Mouse (Mus musculus): ENCODE measurements around the gene Csrnp3. TPM values are rescaled to one million over a fixed set of nuclear protein-coding genes. Genes with fewer than 3 reads are reported as not detected.

The Csrnp3 gene
- total and polyA plus RNA-seq, 3 experiments: 0.16 TPM; not detected in 2

DNA sequence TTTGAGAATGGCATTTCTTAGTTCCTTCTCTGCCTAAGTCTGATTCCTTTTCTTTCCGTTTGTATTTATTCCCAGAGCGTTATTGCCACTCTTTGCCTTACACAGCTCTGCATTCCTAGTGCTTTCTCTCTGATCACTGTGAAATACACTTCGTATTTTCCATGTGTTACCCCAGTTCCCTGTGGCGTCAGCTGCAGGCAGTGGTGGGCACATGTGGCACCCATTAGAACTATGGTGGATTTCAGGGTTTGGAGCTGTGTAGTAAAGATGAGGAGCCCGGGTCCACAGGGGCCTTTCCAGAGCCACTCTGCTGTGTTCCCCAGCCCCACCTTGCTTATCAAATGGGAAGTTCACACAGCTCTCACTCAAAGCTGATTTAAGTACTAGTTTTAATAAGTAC, 129.8 kb downstream of the Csrnp3 start:
- Histone ChIP-seq H3K4me3 (ENCODE audit: low read depth, low read length) (no peak overlapping the region), H3K27me3 (ENCODE audit: insufficient read depth, low read length) (no peaks in the 10 kb centered on the region), H3K4me1 (ENCODE audit: insufficient read depth, low read depth, low read length) (no peaks in the 10 kb centered on the region), H3K36me3 (replicated peaks) (no peaks in the 10 kb centered on the region), H3K9me3 (replicated peaks) (peaks cover 25% of the 10 kb centered on the region)
- ATAC-seq (ENCODE audit: extremely low read depth, insufficient number of reproducible peaks, low FRiP score, poor library complexity, severe bottlenecking) (no peak), DNase-seq (ENCODE audit: low spot score) (no peak)
- TF ChIP-seq GATA2 (IDR thresholded peaks at IDR 0.05; ENCODE audit: borderline replicate concordance, low read depth, low read length): no peak
- TF ChIP-seq TAL1 (conservative IDR thresholded peaks at IDR 0.05; ENCODE audit: low read depth, low read length): no peak
- TF ChIP-seq POLR2AphosphoS5 (IDR thresholded peaks at IDR 0.05; ENCODE audit: insufficient replicate concordance, low read depth, low read length): no peak

DNA sequence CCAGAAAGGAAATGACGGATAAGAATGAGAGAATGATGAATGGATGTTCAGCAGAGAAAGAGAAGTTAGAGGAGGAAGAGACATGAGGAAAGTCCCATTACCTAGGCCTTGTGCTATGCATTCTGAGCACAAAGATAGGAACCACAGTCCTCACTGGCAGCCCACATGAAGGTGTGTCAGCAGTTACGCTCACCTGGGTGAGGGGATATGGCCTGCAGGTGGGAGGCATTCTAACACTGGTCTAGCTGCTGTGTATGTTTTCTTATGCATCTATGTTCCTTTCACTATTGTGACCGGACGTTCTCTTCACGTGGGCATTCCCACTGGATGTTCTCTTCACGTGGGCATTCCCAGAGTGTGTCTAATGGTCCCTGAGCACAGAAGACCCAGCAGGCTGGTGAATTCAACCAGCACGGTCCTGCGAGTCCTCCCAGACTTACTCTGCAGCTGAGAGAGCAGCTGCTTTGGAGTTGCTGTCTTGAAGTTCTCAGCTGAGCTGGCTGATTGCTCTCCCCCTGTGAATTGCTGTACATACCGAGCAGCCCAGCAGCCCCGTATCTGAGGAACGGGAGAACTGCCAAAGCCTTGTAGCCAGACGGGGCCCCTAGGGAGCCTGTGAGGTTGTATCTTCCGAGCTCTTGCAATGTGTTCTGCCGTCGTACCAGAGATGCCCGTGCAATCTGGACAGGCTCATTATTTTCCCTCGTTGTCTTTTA, 133.9 kb downstream of the Csrnp3 start:
- Histone ChIP-seq H3K4me1 (ENCODE audit: insufficient read depth, low read depth, low read length) (no peaks in the 10 kb centered on the region), H3K27me3 (ENCODE audit: insufficient read depth, low read length) (no peaks in the 10 kb centered on the region), H3K36me3 (replicated peaks) (no peaks in the 10 kb centered on the region), H3K9me3 (replicated peaks) (peaks cover 27% of the 10 kb centered on the region), H3K4me3 (ENCODE audit: low read depth, low read length) (no peak overlapping the region)
- no peak for DNase-seq (ENCODE audit: low spot score)
- no peak for ATAC-seq (ENCODE audit: extremely low read depth, insufficient number of reproducible peaks, low FRiP score, poor library complexity, severe bottlenecking)
- TF ChIP-seq GATA1 (IDR thresholded peaks at IDR 0.05; ENCODE audit: borderline replicate concordance, low read length): no peak
- no peak for TF ChIP-seq TAL1 (conservative IDR thresholded peaks at IDR 0.05; ENCODE audit: low read depth, low read length)
- TF ChIP-seq CTCF (IDR thresholded peaks at IDR 0.05; ENCODE audit: low read depth, low read length): no peak
- TF ChIP-seq GATA2 (IDR thresholded peaks at IDR 0.05; ENCODE audit: borderline replicate concordance, low read depth, low read length): no peak
- no peak for TF ChIP-seq POLR2AphosphoS5 (IDR thresholded peaks at IDR 0.05; ENCODE audit: insufficient replicate concordance, low read depth, low read length)

DNA sequence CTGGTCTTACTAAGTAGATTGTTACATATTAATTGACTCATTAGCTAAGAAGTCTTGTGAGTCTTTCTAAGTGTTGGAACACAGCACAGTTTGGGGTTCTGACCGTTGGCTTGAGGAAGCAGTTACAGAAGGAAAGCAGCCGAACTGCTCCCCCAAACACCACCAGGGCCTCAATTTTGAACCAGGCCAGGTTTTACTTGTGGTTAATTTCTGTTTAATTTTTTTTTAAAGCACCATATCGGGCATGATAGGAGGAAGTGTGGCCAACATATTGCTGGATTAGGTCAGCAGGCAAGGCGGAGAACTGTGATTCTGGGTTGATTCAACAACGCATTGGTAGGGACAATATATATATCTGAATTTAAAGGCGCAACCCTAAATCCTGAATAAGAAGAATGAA, 135.9 kb downstream of the Csrnp3 start:
- DNase-seq (ENCODE audit: low spot score): no peak
- no peak for TF ChIP-seq POLR2AphosphoS5 (IDR thresholded peaks at IDR 0.05; ENCODE audit: insufficient replicate concordance, low read depth, low read length)
- TF ChIP-seq CTCF (IDR thresholded peaks at IDR 0.05; ENCODE audit: low read depth, low read length): no peak
- no peak for TF ChIP-seq GATA1 (IDR thresholded peaks at IDR 0.05; ENCODE audit: borderline replicate concordance, low read length)
- no peak for ATAC-seq (ENCODE audit: extremely low read depth, insufficient number of reproducible peaks, low FRiP score, poor library complexity, severe bottlenecking)
- H3K4me3 ChIP-seq (ENCODE audit: low read depth, low read length): no peak overlapping the region
- peaks cover 27% of the 10 kb centered on the region for H3K9me3 ChIP-seq (replicated peaks)
- no peaks in the 10 kb centered on the region for H3K36me3 ChIP-seq (replicated peaks)
- H3K27me3 ChIP-seq (ENCODE audit: insufficient read depth, low read length): no peaks in the 10 kb centered on the region
- no peaks in the 10 kb centered on the region for H3K4me1 ChIP-seq (ENCODE audit: insufficient read depth, low read depth, low read length)

DNA sequence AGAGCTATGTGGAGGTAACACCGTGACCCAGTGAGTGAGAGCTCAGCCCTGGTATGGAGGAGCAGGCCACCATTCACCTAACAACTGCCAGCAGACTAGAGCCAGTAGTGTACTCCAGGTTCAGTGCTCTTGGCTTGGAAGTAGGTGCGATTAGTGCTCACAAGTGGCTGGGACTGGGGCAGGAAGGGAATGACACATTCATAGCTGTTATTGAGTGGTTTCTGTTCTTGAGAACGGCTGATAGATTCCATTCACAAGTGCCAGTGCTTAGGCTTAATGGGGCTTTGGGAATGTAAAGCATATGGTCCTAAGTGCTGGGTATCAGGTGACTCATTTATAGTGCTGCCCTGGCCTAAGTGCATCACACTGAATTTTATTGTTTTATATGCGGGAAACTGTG, 136.4 kb downstream of the Csrnp3 start:
- Histone ChIP-seq H3K9me3 (replicated peaks) (peaks cover 27% of the 10 kb centered on the region), H3K4me3 (ENCODE audit: low read depth, low read length) (no peak overlapping the region), H3K36me3 (replicated peaks) (no peaks in the 10 kb centered on the region), H3K4me1 (ENCODE audit: insufficient read depth, low read depth, low read length) (no peaks in the 10 kb centered on the region), H3K27me3 (ENCODE audit: insufficient read depth, low read length) (no peaks in the 10 kb centered on the region)
- ATAC-seq (ENCODE audit: extremely low read depth, insufficient number of reproducible peaks, low FRiP score, poor library complexity, severe bottlenecking): no peak
- DNase-seq (ENCODE audit: low spot score): no peak
- TF ChIP-seq CTCF (IDR thresholded peaks at IDR 0.05; ENCODE audit: low read depth, low read length): no peak
- TF ChIP-seq GATA1 (IDR thresholded peaks at IDR 0.05; ENCODE audit: borderline replicate concordance, low read length): no peak
- no peak for TF ChIP-seq TAL1 (conservative IDR thresholded peaks at IDR 0.05; ENCODE audit: low read depth, low read length)
- no peak for TF ChIP-seq POLR2AphosphoS5 (IDR thresholded peaks at IDR 0.05; ENCODE audit: insufficient replicate concordance, low read depth, low read length)
- TF ChIP-seq GATA2 (IDR thresholded peaks at IDR 0.05; ENCODE audit: borderline replicate concordance, low read depth, low read length): no peak

- ATAC-seq (ENCODE audit: extremely low read depth, insufficient number of reproducible peaks, low FRiP score, poor library complexity, severe bottlenecking) (no peak), DNase-seq (ENCODE audit: low spot score) (no peak)
- no peak for TF ChIP-seq CTCF (IDR thresholded peaks at IDR 0.05; ENCODE audit: low read depth, low read length)
- no peak for TF ChIP-seq GATA1 (IDR thresholded peaks at IDR 0.05; ENCODE audit: borderline replicate concordance, low read length)
- no peaks in the 10 kb centered on the region for H3K36me3 ChIP-seq (replicated peaks)
- no peaks in the 10 kb centered on the region for H3K4me1 ChIP-seq (ENCODE audit: insufficient read depth, low read depth, low read length)
- no peak overlapping the region for H3K4me3 ChIP-seq (ENCODE audit: low read depth, low read length)
- H3K9me3 ChIP-seq (replicated peaks): peaks cover 24% of the 10 kb centered on the region
- no peaks in the 10 kb centered on the region for H3K27me3 ChIP-seq (ENCODE audit: insufficient read depth, low read length)
Measured at GRCm38 (mm10) chr2:65985706-65986105, 140.1 kb downstream of the Csrnp3 start.

DNA sequence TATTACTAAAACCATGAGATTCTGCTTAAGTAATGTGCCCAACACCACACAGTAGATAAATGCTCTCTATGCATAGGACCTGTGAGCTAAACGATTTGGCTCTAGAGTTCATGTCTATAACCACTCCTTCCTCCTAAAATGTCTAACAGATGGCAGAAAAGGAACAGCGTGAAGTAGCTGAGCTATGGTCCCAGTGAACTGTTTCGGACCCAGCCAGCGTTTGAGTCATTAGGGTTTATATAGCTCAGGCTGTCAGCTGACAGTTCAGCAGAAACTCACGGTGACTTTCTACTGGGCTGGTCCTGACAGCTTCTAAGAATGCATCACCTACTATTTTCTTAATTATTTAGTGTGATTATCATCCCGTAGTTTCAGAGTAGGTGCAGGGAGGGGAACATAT, 141.5 kb downstream of the Csrnp3 start:
- TF ChIP-seq POLR2AphosphoS5 (IDR thresholded peaks at IDR 0.05; ENCODE audit: insufficient replicate concordance, low read depth, low read length) (no peak), GATA2 (IDR thresholded peaks at IDR 0.05; ENCODE audit: borderline replicate concordance, low read depth, low read length) (no peak), GATA1 (IDR thresholded peaks at IDR 0.05; ENCODE audit: borderline replicate concordance, low read length) (no peak), TAL1 (conservative IDR thresholded peaks at IDR 0.05; ENCODE audit: low read depth, low read length) (no peak), CTCF (IDR thresholded peaks at IDR 0.05; ENCODE audit: low read depth, low read length) (no peak)
- Histone ChIP-seq H3K36me3 (replicated peaks) (no peaks in the 10 kb centered on the region), H3K9me3 (replicated peaks) (peaks cover 18% of the 10 kb centered on the region), H3K27me3 (ENCODE audit: insufficient read depth, low read length) (no peaks in the 10 kb centered on the region), H3K4me3 (ENCODE audit: low read depth, low read length) (no peak overlapping the region), H3K4me1 (ENCODE audit: insufficient read depth, low read depth, low read length) (no peaks in the 10 kb centered on the region)
- DNase-seq (ENCODE audit: low spot score) (no peak), ATAC-seq (ENCODE audit: extremely low read depth, insufficient number of reproducible peaks, low FRiP score, poor library complexity, severe bottlenecking) (no peak)

DNA sequence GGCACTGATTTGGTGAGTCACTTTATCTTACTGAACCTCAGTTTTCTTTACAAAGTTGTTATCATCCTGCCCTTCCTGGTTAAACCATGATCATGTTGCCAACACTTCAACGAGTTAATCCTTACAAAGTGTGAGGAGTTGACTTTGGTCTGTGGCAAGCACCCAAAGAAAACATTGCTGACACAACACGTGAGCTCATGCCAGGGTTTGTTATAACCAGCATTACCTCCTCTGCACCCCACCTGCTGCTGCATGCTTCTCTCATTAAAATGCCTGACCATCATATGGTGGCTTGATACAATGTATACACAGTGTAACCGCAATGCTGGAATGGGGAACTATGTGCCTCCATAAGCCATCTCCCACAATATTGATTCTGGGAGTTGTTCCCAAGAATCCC, 142.0 kb downstream of the Csrnp3 start:
- DNase-seq (ENCODE audit: low spot score) (no peak), ATAC-seq (ENCODE audit: extremely low read depth, insufficient number of reproducible peaks, low FRiP score, poor library complexity, severe bottlenecking) (no peak)
- Histone ChIP-seq H3K36me3 (replicated peaks) (no peaks in the 10 kb centered on the region), H3K4me3 (ENCODE audit: low read depth, low read length) (no peak overlapping the region), H3K27me3 (ENCODE audit: insufficient read depth, low read length) (no peaks in the 10 kb centered on the region), H3K4me1 (ENCODE audit: insufficient read depth, low read depth, low read length) (no peaks in the 10 kb centered on the region), H3K9me3 (replicated peaks) (peaks cover 23% of the 10 kb centered on the region)
- no peak for TF ChIP-seq TAL1 (conservative IDR thresholded peaks at IDR 0.05; ENCODE audit: low read depth, low read length)
- TF ChIP-seq CTCF (IDR thresholded peaks at IDR 0.05; ENCODE audit: low read depth, low read length): no peak
- no peak for TF ChIP-seq POLR2AphosphoS5 (IDR thresholded peaks at IDR 0.05; ENCODE audit: insufficient replicate concordance, low read depth, low read length)
- TF ChIP-seq GATA1 (IDR thresholded peaks at IDR 0.05; ENCODE audit: borderline replicate concordance, low read length): no peak
- no peak for TF ChIP-seq GATA2 (IDR thresholded peaks at IDR 0.05; ENCODE audit: borderline replicate concordance, low read depth, low read length)

Data from G1E (cell line).